Mouse (Mus musculus) ovary, postnatal 10 days (tissue): ENCODE data around the gene E2f8.

Source experiments
- DNase-seq: peaks from one replicate; pipeline ENCODE4 v3.0.0; 2022; ENCODE audit warnings: low spot score

Gene E2f8

GRCm38 (mm10) chr7:48855461-48855860 lies 25.9 kb downstream of the E2f8 start:
- DNase-seq, result no peak

- DNase-seq, result no peak
These were observed 27.9 kb downstream of the E2f8 start for GRCm38 (mm10) chr7:48853496-48853895.

- no peak for DNase-seq
These were observed 29.8 kb downstream of the E2f8 start for GRCm38 (mm10) chr7:48851529-48852104.

- no peak for DNase-seq
These were observed 33.4 kb downstream of the E2f8 start, which contains the start of gene Csrp3 for GRCm38 (mm10) chr7:48847820-48848650. Gene Csrp3 (minus strand): TSS chr7:48848033.

GRCm38 (mm10) chr7:48846755-48847154 lies 34.6 kb downstream of the E2f8 start:
- no peak for DNase-seq

- DNase-seq, result no peak
These were observed 36.0 kb downstream of the E2f8 start for GRCm38 (mm10) chr7:48845213-48845973.

GRCm38 (mm10) chr7:48843541-48843940 lies 37.9 kb downstream of the E2f8 start:
- no peak for DNase-seq

GRCm38 (mm10) chr7:48842353-48842752 lies 39.0 kb downstream of the E2f8 start:
- no peak for DNase-seq

GRCm38 (mm10) chr7:48841538-48841937 lies 39.9 kb downstream of the E2f8 start:
- DNase-seq, result no peak

- DNase-seq, result no peak
These were observed 40.9 kb downstream of the E2f8 start for GRCm38 (mm10) chr7:48840545-48840944.

- no peak for DNase-seq
These were observed 43.0 kb downstream of the E2f8 start for GRCm38 (mm10) chr7:48838434-48838833.

- no peak for DNase-seq
These were observed 44.4 kb downstream of the E2f8 start for GRCm38 (mm10) chr7:48836949-48837348.

GRCm38 (mm10) chr7:48834989-48835626 lies 46.3 kb downstream of the E2f8 start:
- no peak for DNase-seq

- no peak for DNase-seq
These were observed 46.9 kb downstream of the E2f8 start for GRCm38 (mm10) chr7:48834371-48834970.

GRCm38 (mm10) chr7:48832735-48833134 lies 48.7 kb downstream of the E2f8 start:
- no peak for DNase-seq

GRCm38 (mm10) chr7:48830395-48830794 lies 51.0 kb downstream of the E2f8 start:
- DNase-seq, result no peak

- no peak for DNase-seq
These were observed 52.1 kb downstream of the E2f8 start for GRCm38 (mm10) chr7:48829177-48829910.

- no peak for DNase-seq
These were observed 56.2 kb downstream of the E2f8 start for GRCm38 (mm10) chr7:48825170-48825569.

- DNase-seq, result no peak
These were observed 56.7 kb downstream of the E2f8 start for GRCm38 (mm10) chr7:48824671-48825070.

GRCm38 (mm10) chr7:48823621-48824020 lies 57.8 kb downstream of the E2f8 start:
- DNase-seq, result no peak

GRCm38 (mm10) chr7:48821654-48822053 lies 59.7 kb downstream of the E2f8 start:
- no peak for DNase-seq
